Mouse (Mus musculus) bone marrow macrophage, adult 2 months (primary cell): ENCODE measurements around the gene Arid5b. TPM values are rescaled to one million over a fixed set of nuclear protein-coding genes. Genes with fewer than 3 reads are reported as not detected.
A peak's percentile ranks its signal among the peaks of the same experiment; 100 is the strongest.

Experiments
- H3K27ac ChIP-seq: 2 replicates; pipeline ENCODE4 v1.5.1; 2012; ENCODE audit warnings: low read depth, low read length; ENCODE audit not compliant: insufficient read depth
- H3K4me1 ChIP-seq: 2 replicates; pipeline ENCODE4 v1.6.1; 2012; ENCODE audit warnings: low read length; ENCODE audit not compliant: control insufficient read depth, insufficient read depth
- H3K4me3 ChIP-seq: 2 replicates; pipeline ENCODE4 v1.5.1; 2012; ENCODE audit warnings: mild to moderate bottlenecking, low read length, moderate library complexity; ENCODE audit not compliant: insufficient read depth
- CTCF ChIP-seq: IDR thresholded peaks from 2 replicates; pipeline ENCODE4 v1.5.1; 2012; ENCODE audit warnings: low read depth, mild to moderate bottlenecking, low read length, moderate library complexity
- POLR2A ChIP-seq: IDR thresholded peaks from 2 replicates; pipeline ENCODE4 v1.6.1; 2012; ENCODE audit warnings: mild to moderate bottlenecking, low read depth, low read length, borderline replicate concordance
- polyA plus RNA-seq: library from polyadenylated mRNA; stranded (reverse); fragments of >200 nt; gene quantifications from 2 replicates; pipeline ENCODE4 v1.2.4, GENCODE M21; 2012; ENCODE audit not compliant: missing spikeins, insufficient read depth, insufficient read length

Arid5b gene
- polyA plus RNA-seq, 1 experiment, result 26.5 TPM

GRCm38 (mm10) chr10:68124985-68125384 is 153.6 kb downstream of the Arid5b start:
- Histone ChIP-seq H3K4me3 (no peak overlapping the region), H3K27ac (peak overlapping the region; percentile 54), H3K4me1 (peaks cover 38% of the 10 kb centered on the region)
- TF ChIP-seq POLR2A (no peak), CTCF (no peak)

DNA sequence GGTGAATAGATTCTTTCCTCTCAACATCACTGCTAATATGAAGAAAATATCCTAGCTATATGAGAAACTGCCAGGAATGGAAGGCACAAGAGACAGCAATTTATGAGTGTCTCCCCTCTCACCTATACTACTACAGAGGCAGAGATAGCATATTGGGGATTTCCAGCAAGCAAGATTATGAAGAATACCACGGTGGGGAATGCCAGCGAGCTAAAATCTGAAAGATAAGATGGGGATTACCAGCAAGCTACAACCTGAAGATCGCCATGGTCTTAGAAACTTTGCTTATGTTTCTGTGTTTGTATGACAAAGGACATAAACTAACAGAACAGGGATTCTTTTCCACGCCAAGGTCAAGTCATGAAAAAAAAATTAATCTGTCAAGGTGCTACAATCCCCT is 155.1 kb downstream of the Arid5b start:
- TF ChIP-seq CTCF (no peak), POLR2A (no peak)
- H3K4me1 ChIP-seq, result peaks cover 30% of the 10 kb centered on the region

DNA sequence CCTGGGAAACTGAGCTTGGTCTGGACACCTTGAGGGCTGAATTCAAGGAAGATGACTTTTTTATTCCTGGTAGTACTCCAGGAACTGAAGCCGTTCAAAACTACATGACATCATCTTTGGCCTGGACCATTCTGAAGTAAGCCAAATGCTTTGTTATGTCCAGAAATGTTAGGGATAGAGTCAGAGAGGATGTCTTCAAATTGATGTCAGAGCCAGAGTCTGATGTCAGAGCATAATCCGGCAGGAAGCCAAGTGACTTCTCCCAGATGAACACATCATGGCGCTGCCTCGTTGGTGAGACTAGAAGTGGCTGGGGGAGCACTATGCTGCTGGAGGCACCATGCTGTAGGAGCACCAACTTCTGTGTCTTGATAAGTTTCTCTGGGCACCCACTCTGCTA is 156.6 kb downstream of the Arid5b start:
- H3K27ac ChIP-seq, result no peak overlapping the region
- TF ChIP-seq CTCF, result no peak
- TF ChIP-seq POLR2A, result no peak
- no peak overlapping the region for H3K4me3 ChIP-seq
- H3K4me1 ChIP-seq, result peaks cover 18% of the 10 kb centered on the region

More for the DNA sequence above, 155.1 kb downstream of the Arid5b start:
- Histone ChIP-seq H3K27ac (no peak overlapping the region), H3K4me3 (no peak overlapping the region)

- Histone ChIP-seq H3K27ac (no peak overlapping the region), H3K4me1 (peaks cover 13% of the 10 kb centered on the region), H3K4me3 (no peak overlapping the region)
- no peak for TF ChIP-seq CTCF
- no peak for TF ChIP-seq POLR2A
Observed at GRCm38 (mm10) chr10:68121251-68121650, 157.3 kb downstream of the Arid5b start.

- Histone ChIP-seq H3K27ac (no peak overlapping the region), H3K4me3 (no peak overlapping the region), H3K4me1 (peaks cover 8% of the 10 kb centered on the region)
- no peak for TF ChIP-seq POLR2A
- TF ChIP-seq CTCF, result no peak
Observed at GRCm38 (mm10) chr10:68120011-68120410, 158.5 kb downstream of the Arid5b start.

- Histone ChIP-seq H3K4me1 (peaks cover 4% of the 10 kb centered on the region), H3K4me3 (no peak overlapping the region), H3K27ac (no peak overlapping the region)
- no peak for TF ChIP-seq POLR2A
- TF ChIP-seq CTCF, result no peak
Observed at GRCm38 (mm10) chr10:68119285-68119684, 159.3 kb downstream of the Arid5b start.

DNA sequence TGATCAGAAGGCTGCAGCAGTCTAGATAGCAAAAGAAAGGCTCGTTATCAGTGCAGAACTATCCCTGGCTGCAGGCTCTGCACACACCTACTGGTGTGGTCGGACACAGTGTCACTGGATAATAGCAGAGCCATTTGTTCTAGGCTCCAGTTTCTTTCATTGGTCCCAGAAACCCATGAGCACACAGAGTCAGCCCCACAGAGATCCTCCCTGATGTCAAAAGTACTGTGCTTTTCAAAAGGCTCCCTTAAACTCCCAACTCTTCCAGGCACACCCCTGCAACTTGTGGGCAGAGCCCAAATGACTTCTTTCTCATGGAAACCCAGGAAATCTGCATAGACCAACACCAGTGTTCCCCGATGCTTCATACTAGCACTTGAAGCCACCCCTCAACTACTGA is 163.6 kb downstream of the Arid5b start:
- no peaks in the 10 kb centered on the region for H3K4me1 ChIP-seq
- TF ChIP-seq POLR2A, result no peak
- no peak for TF ChIP-seq CTCF
- no peak overlapping the region for H3K27ac ChIP-seq
- H3K4me3 ChIP-seq, result no peak overlapping the region

DNA sequence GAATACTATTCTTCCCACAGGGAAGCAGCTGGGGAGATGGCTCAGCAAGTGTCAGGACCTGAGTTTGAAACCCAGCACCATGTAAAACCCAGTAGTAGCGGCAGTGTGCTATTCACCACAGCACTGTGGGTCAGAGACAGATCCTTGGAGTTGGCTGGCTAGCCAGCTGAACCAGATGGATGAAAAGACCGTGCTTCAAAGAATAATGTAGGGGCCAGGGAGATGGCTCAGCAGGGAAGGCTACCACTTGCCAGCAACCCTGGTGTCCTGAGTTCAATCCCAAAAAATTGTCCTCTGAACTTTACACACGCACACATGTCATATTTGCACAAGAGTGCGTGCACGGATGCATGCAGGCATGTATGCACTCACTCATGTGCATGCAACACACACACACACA is 164.9 kb downstream of the Arid5b start:
- no peaks in the 10 kb centered on the region for H3K4me1 ChIP-seq
- TF ChIP-seq POLR2A (no peak), CTCF (no peak)

GRCm38 (mm10) chr10:68112983-68113382 is 165.6 kb downstream of the Arid5b start:
- Histone ChIP-seq H3K4me3 (no peak overlapping the region), H3K27ac (no peak overlapping the region), H3K4me1 (no peaks in the 10 kb centered on the region)
- TF ChIP-seq POLR2A (no peak), CTCF (no peak)

More for the DNA sequence above, 164.9 kb downstream of the Arid5b start:
- no peak overlapping the region for H3K4me3 ChIP-seq
- H3K27ac ChIP-seq, result no peak overlapping the region

DNA sequence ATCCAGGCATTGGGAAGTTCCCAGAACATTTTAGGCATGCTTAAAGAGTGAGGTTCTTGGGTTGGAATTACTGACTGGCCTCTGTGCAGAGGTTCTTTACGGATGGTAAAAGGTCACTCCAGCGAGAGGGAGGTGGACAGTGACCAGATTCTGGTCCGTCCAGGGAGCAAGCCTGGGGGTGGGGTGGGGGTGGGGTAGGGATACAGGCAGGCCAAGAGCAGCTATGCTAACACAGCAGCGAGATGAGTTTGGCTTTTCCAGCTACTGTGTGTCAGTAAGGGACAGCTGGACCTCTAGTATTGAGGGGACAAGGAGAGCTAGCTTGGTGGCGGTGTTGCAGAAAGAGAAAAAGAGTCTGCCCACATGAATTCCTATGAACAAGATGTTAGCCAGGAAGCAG is 167.9 kb downstream of the Arid5b start:
- H3K4me1 ChIP-seq, result peaks cover 2% of the 10 kb centered on the region
- TF ChIP-seq CTCF (no peak), POLR2A (no peak)
- no peak overlapping the region for H3K27ac ChIP-seq
- no peak overlapping the region for H3K4me3 ChIP-seq

GRCm38 (mm10) chr10:68110182-68110581 is 168.4 kb downstream of the Arid5b start:
- no peak for TF ChIP-seq CTCF
- no peak for TF ChIP-seq POLR2A

More at GRCm38 (mm10) chr10:68110182-68110581, 168.4 kb downstream of the Arid5b start:
- Histone ChIP-seq H3K27ac (no peak overlapping the region), H3K4me1 (peaks cover 6% of the 10 kb centered on the region), H3K4me3 (no peak overlapping the region)
